Mouse (Mus musculus) olfactory bulb, adult 2 months (tissue): ENCODE measurements at regions not wholly inside any gene's neighbourhood (a gene's known extent, or its start where the extent isn't known, plus 50 kb on each side); places are given as distances from the start of the nearest gene placed in this dataset.

Source experiments
- H3K27ac ChIP-seq: fragments of 200-500 bp; 2 replicates; pipeline ENCODE4 v1.5.1; 2012; ENCODE audit warnings: low read depth, low read length; ENCODE audit not compliant: insufficient read depth
- H3K4me1 ChIP-seq: fragments of 200-500 bp; 2 replicates; pipeline ENCODE4 v1.6.1; 2012; ENCODE audit warnings: low read length; ENCODE audit not compliant: control insufficient read depth, insufficient read depth
- H3K4me3 ChIP-seq: fragments of 200-500 bp; 2 replicates; pipeline ENCODE4 v1.5.1; 2012; ENCODE audit warnings: mild to moderate bottlenecking, low read depth, low read length, moderate library complexity; ENCODE audit not compliant: insufficient read depth
- CTCF ChIP-seq: fragments of 200-500 bp; IDR thresholded peaks from 2 replicates; pipeline ENCODE4 v1.5.1; 2012; ENCODE audit warnings: low read depth, mild to moderate bottlenecking, low read length, moderate library complexity; ENCODE audit not compliant: insufficient read depth
- POLR2A ChIP-seq: fragments of 200-500 bp; IDR thresholded peaks from 2 replicates; pipeline ENCODE4 v1.6.1; 2012; ENCODE audit warnings: mild to moderate bottlenecking, low read depth, low read length, moderate library complexity; ENCODE audit not compliant: insufficient read depth
- WGBS: fragments of 180-500 bp; shearing (Covaris S2); methylation state at CpG from one replicate; pipeline ENCODE4 v1.1.7; 2018; 5-methylcytosine and 5-hydroxymethylcytosine counted together

DNA sequence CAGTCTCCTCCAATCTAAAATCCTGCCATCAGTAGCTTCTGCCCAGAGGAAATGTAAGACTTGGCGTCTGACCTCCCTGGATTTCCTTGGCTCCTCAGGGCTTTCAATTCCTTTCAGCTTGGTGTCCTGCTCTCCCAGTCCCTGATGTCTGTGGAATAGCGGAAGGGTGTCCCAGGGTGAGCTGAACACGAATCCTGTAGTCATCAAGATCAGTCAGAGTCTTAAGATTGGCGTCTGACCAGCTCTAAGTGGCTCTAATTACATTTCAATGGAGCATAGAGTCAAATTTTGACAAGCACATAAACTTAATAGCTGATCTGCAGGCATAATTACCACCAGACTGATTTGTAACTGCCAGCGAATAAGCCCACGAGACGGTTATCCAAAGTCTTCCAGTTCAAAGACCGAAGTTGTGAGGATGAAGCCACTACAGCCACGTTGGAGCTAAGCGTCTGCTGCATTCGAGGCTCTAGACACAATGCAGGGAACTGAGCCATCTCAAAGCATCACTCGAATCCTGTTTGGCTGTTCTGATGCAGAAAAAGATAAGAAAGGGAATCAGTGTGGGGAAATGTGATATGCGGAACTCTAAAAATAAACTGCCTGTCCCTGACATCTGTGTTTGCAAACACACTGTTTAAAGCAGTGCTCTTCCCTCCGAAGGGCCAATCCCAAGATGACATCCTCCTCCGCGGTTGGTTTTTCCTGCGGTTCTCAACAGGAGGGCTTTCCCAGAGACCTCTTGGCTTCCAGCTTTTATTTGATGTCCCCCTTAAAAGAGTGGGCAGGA lies 143.3 kb downstream of the Kdr start:
- WGBS: 37% methylated on average over 17 of the region's 17 CpGs
- Histone ChIP-seq H3K4me3 (no peak overlapping the region), H3K27ac (no peak overlapping the region), H3K4me1 (peaks cover 6% of the 10 kb centered on the region; the same call in 1 of the 2 replicates)
- TF ChIP-seq CTCF (no peak), POLR2A (no peak)

DNA sequence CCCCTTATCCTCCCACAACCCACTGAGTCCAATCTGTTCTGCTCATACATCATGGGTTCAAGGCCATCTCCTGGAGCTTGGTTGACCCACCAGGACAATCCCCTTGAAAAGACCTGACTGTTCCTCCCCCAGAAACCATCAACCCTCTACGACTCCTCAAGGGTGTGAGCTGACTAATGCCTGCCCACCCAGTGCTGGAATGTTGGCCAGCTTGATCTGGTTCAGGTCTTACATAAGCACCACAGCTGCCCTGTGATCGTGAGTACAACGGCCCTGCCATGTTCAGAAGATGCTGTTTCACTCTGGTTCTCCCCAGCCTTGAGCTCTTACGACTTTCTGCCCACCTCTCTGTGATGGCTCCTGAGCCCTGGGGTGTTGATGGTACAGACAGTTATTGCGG lies 145.9 kb downstream of the Kdr start:
- no peak for TF ChIP-seq POLR2A
- TF ChIP-seq CTCF: no peak
- Histone ChIP-seq H3K4me1 (peaks cover 6% of the 10 kb centered on the region; the same call in 1 of the 2 replicates), H3K4me3 (no peak overlapping the region), H3K27ac (no peak overlapping the region)
- WGBS: 92% methylated on average over 5 of the region's 5 CpGs

DNA sequence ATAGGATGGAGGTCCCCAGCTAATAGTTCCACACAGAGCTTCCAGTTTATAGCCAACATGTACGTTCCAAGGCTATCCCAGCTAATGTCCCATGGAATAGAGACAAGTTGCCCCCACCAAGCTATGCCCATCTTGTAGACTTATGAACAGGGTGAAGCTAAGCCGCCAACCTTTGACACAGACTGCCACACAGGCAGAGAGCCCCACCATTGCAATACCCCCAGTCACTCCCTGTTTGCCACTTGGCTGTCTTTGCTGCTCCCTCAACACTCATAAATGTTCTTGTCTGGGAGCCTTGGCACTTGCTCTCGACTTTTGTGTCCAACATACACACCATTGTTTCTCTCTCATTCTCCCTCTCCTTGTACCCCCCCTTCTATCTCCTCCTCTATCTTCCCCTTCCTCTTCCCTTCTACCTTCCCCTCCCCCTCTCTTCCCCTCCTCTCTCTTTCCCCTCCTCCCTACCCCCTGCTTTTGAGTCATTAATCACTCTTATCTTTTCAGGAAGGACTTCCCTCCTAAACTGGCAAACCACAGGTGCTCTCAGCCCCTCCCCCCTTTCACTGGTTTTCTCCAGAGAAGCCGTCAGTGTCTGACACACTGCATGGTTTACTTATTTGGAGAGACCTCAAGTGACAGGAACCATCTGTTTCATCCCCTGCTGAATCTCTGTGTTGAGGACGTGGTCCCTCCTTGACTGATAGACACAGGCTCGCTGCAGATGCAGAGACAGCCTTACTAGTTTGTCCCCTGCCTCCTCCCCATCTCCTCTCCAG lies 148.2 kb downstream of the Kdr start:
- Histone ChIP-seq H3K4me1 (no peaks in the 10 kb centered on the region), H3K27ac (no peak overlapping the region), H3K4me3 (no peak overlapping the region)
- no peak for TF ChIP-seq CTCF
- TF ChIP-seq POLR2A: no peak
- 71% methylated on average over 6 of the region's 6 CpGs for WGBS

DNA sequence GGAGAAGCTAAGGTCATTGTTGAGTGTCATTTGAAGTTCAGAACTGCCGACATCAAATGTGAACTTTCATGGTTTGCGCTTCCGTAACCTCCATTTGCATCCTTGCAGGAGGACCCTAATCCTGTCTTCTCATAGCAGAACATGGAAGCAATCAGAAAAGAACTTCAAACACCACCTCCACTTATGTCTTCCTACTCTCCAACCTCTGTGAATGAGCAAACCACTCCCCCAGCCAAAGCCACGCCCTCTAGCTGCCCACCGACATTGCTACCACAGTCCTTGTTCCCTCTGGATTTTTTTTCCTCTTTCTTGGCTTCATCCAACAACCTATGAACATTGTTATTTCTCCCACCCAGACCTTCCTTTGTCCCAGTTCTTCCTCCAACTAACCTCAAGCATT lies 149.9 kb downstream of the Kdr start:
- Histone ChIP-seq H3K4me3 (no peak overlapping the region), H3K4me1 (no peaks in the 10 kb centered on the region), H3K27ac (no peak overlapping the region)
- 88% methylated on average over 5 of the region's 5 CpGs for WGBS
- TF ChIP-seq CTCF: no peak
- no peak for TF ChIP-seq POLR2A

DNA sequence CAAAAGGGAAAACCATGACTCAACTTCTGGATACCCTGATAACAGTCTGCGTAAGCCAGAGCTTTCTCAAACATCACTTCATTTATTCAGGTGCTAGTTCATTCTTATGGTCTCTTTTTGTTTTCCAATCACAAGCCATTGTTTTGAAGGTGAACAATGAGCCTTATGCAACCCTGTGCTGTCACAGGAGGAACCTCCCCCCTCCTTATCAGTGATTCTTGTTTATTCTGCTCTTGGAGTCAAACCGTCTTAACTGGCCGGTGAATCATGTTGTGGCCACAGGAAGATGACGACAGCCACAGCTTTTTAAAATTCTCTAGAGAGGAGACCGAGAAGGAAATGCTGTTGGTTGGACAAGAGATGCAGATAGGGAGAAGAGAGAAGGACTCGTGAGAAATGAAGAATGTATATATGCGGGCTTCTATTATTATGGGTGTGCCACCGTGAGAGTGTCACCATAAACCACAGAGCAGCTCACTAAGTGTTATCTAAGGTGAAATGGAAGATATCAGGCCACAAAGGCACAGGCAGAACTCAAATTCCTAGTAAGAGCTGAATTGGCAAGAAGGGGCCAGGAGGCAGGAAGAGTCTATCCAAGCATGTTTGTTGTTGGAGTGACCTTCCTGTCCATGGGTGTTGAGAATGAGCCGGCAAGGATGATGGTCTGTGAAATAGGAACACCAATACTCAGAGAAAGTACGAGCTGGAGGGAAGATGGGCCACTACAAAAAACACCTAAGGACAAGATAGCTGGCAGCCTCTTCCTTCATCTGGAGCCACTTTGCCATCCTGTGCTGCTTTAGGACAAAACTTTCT lies 151.8 kb downstream of the Kdr start:
- no peaks in the 10 kb centered on the region for H3K4me1 ChIP-seq
- 91% methylated on average over 10 of the region's 10 CpGs for WGBS
- no peak overlapping the region for H3K27ac ChIP-seq
- TF ChIP-seq CTCF (no peak), POLR2A (no peak)
- H3K4me3 ChIP-seq: no peak overlapping the region

DNA sequence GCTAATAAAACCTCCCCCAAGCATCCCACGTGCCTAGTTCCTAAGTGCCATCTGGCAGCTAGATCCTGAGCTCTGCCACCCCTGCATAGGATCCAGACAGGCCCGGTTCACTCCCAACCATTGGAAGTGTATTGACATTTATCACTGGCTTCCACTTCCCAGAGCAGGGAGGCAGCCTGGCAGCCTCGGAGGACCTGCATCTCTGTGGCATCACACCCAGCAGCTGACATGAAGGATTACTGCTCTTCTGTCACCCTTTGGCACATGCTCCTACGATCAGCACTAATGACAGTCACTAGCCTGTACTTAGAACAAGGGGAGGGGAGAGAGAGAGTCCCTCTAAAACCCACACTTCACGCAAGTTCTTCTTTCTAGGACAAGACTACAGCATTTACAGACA lies 152.7 kb downstream of the Kdr start:
- Histone ChIP-seq H3K4me1 (no peaks in the 10 kb centered on the region), H3K27ac (no peak overlapping the region), H3K4me3 (no peak overlapping the region)
- WGBS: 65% methylated on average over 5 of the region's 5 CpGs
- TF ChIP-seq CTCF: no peak
- no peak for TF ChIP-seq POLR2A

DNA sequence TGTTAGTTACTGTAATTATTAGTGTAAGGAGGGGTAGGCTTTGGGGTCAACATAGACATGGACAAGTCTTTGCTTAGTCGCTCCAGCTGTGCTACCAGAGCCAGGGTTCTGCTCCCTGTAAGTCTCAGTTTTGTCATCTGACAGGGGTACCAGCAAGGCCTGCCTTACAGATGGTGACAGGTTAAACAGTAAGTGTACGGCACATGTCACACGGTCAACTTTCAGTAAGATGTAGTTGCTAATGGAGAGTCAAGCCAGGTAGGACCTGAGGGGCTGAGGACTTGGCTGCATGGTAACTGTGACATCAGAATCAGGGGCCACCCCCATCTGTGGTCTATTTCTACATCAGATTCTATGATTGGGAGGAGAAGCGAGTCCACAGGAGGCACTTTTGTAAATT lies 153.6 kb downstream of the Kdr start:
- TF ChIP-seq CTCF (no peak), POLR2A (no peak)
- H3K27ac ChIP-seq: no peak overlapping the region
- H3K4me3 ChIP-seq: no peak overlapping the region
- no peaks in the 10 kb centered on the region for H3K4me1 ChIP-seq
- WGBS: 97% methylated on average over 4 of the region's 4 CpGs

DNA sequence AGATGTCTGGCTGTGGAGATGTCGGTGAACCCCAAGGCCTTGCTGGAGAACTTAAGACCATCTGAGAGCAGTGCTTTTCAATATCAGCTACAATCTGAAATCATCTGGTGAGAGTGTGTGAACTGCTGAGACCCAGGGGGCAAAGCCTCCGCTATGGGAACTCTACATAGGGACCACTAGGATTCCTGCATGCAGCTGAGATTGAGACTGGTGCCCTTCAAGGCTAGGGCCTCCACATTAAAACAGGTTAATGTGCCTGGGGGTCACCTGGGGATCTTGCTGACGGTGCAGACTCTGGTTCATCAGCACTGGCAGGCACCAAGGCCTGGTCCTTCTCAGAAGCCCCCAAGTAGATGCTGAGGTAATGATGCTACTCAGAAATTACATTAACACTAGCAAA lies 154.6 kb downstream of the Kdr start:
- Histone ChIP-seq H3K4me3 (no peak overlapping the region), H3K4me1 (no peaks in the 10 kb centered on the region), H3K27ac (no peak overlapping the region)
- 97% methylated on average over 3 of the region's 3 CpGs for WGBS
- TF ChIP-seq POLR2A (no peak), CTCF (no peak)

DNA sequence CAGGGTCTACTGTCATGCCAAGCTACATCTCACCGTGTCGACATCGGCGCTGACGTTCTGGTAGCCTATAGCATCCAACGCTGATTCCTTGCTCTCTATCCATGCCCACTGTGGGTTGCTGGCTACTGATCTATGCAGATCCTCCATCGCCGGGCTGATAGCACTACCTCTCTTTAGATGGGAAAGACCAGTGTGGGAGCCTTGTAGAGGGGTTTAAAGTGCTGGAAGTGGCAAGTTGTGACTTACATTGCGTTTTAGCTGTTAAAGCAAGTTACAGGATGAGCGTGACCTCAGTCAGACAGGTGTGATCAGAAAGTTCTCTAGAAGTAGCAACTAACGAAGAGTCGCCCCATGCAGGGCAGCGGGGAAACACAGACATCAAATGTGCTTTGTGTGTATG lies 160.9 kb downstream of the Kdr start:
- Histone ChIP-seq H3K4me1 (no peaks in the 10 kb centered on the region), H3K27ac (no peak overlapping the region), H3K4me3 (no peak overlapping the region)
- 94% methylated on average over 13 of the region's 13 CpGs for WGBS
- TF ChIP-seq CTCF (no peak), POLR2A (no peak)
